Mouse (Mus musculus): Measurements from ENCODE around the gene Dnmt3l.

DNA sequence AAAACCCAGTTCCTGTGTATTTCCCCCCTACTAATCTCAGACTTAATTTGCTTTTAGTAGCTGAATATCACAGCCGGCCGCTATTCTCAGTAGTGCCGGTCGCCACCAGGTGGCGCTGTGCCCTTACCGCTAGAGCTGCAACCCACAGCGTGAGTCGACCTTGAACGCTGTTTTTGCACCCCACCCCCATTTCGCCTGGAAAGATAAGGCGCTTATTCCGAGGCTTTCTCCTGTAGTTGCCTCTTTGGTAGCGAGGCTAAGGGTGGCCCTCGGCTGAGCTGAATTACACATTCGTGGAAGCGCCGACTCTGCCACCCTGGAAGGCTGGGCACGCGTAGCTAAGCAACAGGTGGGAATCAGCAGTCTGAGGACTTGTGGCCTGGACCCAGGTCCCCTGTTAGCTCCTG, 22.9 kb upstream of the Dnmt3l start:
- TF ChIP-seq EP300 (IDR thresholded peaks at IDR 0.05; ENCODE audit: low read depth) (no peak), CTCF (IDR thresholded peaks at IDR 0.05; ENCODE audit: low read depth) (peak; percentile 95)

Data from heart, postnatal 0 days (tissue).